9 mouse cellular contexts compared by ENCODE assay signal in genomic region chr1:23705489-23705888, GRCm38 (mm10). TPM values are rescaled to one million over a fixed set of nuclear protein-coding genes. Genes with fewer than 3 reads are reported as not detected.
DNase-seq lines count a peak whose midpoint lies in the region; ATAC-seq lines count a peak whose summit lies in the region.
"Had no signal": no experiment of that assay in that cellular context is flagged by ENCODE, and none has a peak within 500 bp of the region (broad histone marks: within the 10 kb centered on the region; RNA-seq: fewer than 3 reads in every experiment).

No protein-coding gene starts in this region.

- intact Hi-C loops in heart, postnatal 14 days (cut with DNase I), result loop anchor here (5.0 kb wide), 1 partner anchor 87 kb away; no protein-coding TSS in a partner anchor

- no peak overlapping the region for H3K4me3 ChIP-seq in heart, embryonic 11.5 days (ENCODE audit: low read depth, low read length)
- no peak overlapping the region for H3K4me3 ChIP-seq in embryonic facial prominence, embryonic 14.5 days (ENCODE audit: low read depth, low read length)

- ATAC-seq in heart, embryonic 11.5 days (replicated peaks; ENCODE audit: insufficient number of reproducible peaks, low FRiP score, low TSS enrichment), result no peak
- ATAC-seq in embryonic facial prominence, embryonic 14.5 days (ENCODE audit: low read depth), result peak; percentile 57; the same call in 1 of the 2 replicates

- no peak overlapping the region for H3K27ac ChIP-seq in heart, embryonic 11.5 days (ENCODE audit: low read depth, low read length)
- no peak overlapping the region for H3K27ac ChIP-seq in embryonic facial prominence, embryonic 14.5 days (replicated peaks; ENCODE audit: low read depth, low read length)
- H3K27ac ChIP-seq: macrophage had no signal

- H3K4me1 ChIP-seq in heart, embryonic 11.5 days (ENCODE audit: control insufficient read depth, insufficient read depth, low read length), result no peaks in the 10 kb centered on the region
- H3K4me1 ChIP-seq in embryonic facial prominence, embryonic 14.5 days (ENCODE audit: control insufficient read depth, insufficient read depth, low read length), result no peaks in the 10 kb centered on the region

- WGBS in heart, embryonic 11.5 days (ENCODE audit: insufficient replicate concordance), result 26% methylated on average over 6 of the region's 6 CpGs
- 22% methylated on average over 6 of the region's 6 CpGs for WGBS in embryonic facial prominence, embryonic 14.5 days

- peak; percentile 5 to 25 for DNase-seq in heart, postnatal 14 days
- peak; percentile 20 to 40 for DNase-seq in adrenal gland, postnatal 36 days
- peak; percentile 35 for DNase-seq in embryonic facial prominence, embryonic 14.5 days (ENCODE audit: low spot score)
- peak; percentile 18 for DNase-seq in hindlimb bud, embryonic 11.5 days (ENCODE audit: extremely low spot score, low read depth, low spot score)
- peak; percentile 6 to 31 for DNase-seq in left cerebral cortex, adult 8-10 months (ENCODE audit: low spot score in 2 of 2)
- DNase-seq in neural tube, embryonic 10.5 days (ENCODE audit: extremely low spot score, low spot score), result peak; percentile 59
- peak; percentile 22 for DNase-seq in telencephalon, adult 2 months (ENCODE audit: low read depth, low spot score)

- no peaks in the 10 kb centered on the region for H3K9me3 ChIP-seq in heart, embryonic 11.5 days (replicated peaks; ENCODE audit: control insufficient read depth, low read length)
- H3K9me3 ChIP-seq in embryonic facial prominence, embryonic 14.5 days (ENCODE audit: control insufficient read depth, low read length), result no peaks in the 10 kb centered on the region

- H3K27me3 ChIP-seq in heart, embryonic 11.5 days (ENCODE audit: control insufficient read depth, insufficient read depth, low read length), result no peaks in the 10 kb centered on the region
- no peaks in the 10 kb centered on the region for H3K27me3 ChIP-seq in embryonic facial prominence, embryonic 14.5 days (replicated peaks; ENCODE audit: control insufficient read depth, insufficient read depth, low read length)

- no peak overlapping the region for H3K4me2 ChIP-seq in heart, embryonic 11.5 days
- no peak overlapping the region for H3K4me2 ChIP-seq in embryonic facial prominence, embryonic 14.5 days (ENCODE audit: low read depth, low read length)

- no peak overlapping the region for H3K9ac ChIP-seq in heart, embryonic 11.5 days (ENCODE audit: low read depth, low read length)
- H3K9ac ChIP-seq in embryonic facial prominence, embryonic 14.5 days (ENCODE audit: low read depth, low read length), result no peak overlapping the region

- no peaks in the 10 kb centered on the region for H3K36me3 ChIP-seq in heart, embryonic 11.5 days (ENCODE audit: control insufficient read depth, insufficient read depth, low read length)
- no peaks in the 10 kb centered on the region for H3K36me3 ChIP-seq in embryonic facial prominence, embryonic 14.5 days (ENCODE audit: control insufficient read depth, insufficient read depth, low read length)

RNA-seq across cellular contexts. Expression of gene B3gat2, which starts 56.1 kb away (rescaled TPM):
- not detected for total RNA-seq in heart, postnatal 14 days (2021)
- 0.63 and 0.68 TPM in 2 replicates for polyA plus RNA-seq in heart, embryonic 11.5 days (2014; fragmentation: Nextera tagmentation; extraction: Ambion mirVana)
- total RNA-seq in adrenal gland, postnatal 36 days (2021), result not detected
- polyA plus RNA-seq in embryonic facial prominence, embryonic 14.5 days (2014; fragmentation: Nextera tagmentation; extraction: Ambion mirVana), result 0.64 and 0.84 TPM in 2 replicates
- 1 to 10 TPM; 7.9 to 9.3 (median 9.0) TPM for total RNA-seq in left cerebral cortex, adult 8-10 months (2022)

Comparison
In these comparisons a context has a peak if more than half of its experiments do, and no peak if none do; other contexts are left out.
1. RNA of gene B3gat2, which starts 56.1 kb away (total RNA-seq): 7.9 to 9.3 TPM in left cerebral cortex, adult 8-10 months; not detected in heart, postnatal 14 days and not detected in adrenal gland, postnatal 36 days; every median in the first group is over 4 times any median in the second.
2. Peak in every context shown above with its lines, with median percentiles within 50 percentile points of each other: DNase-seq.